Mouse (Mus musculus): ENCODE results near the gene Nupl1.

GRCm38 (mm10) chr14:60256356-60256755 is 5.1 kb upstream of the Nupl1 start:
- TF ChIP-seq CTCF (IDR thresholded peaks at IDR 0.05; ENCODE audit: control insufficient read depth, insufficient read depth, insufficient read length) (no peak), MYOD1 (IDR thresholded peaks at IDR 0.05; ENCODE audit: control insufficient read depth, insufficient read length, low read depth) (no peak), MYOG (IDR thresholded peaks at IDR 0.05; ENCODE audit: control insufficient read depth, extremely low read depth, insufficient read length) (no peak), MAX (IDR thresholded peaks at IDR 0.05) (no peak), USF1 (IDR thresholded peaks at IDR 0.05; ENCODE audit: low read depth) (no peak), CEBPB (IDR thresholded peaks at IDR 0.05; ENCODE audit: low read depth) (no peak), FOSL1 (IDR thresholded peaks at IDR 0.05; ENCODE audit: insufficient read depth, low read length, poor library complexity, severe bottlenecking) (no peak)
